Mouse (Mus musculus): Measurements from ENCODE around the gene Sgip1. TPM values are rescaled to one million over a fixed set of nuclear protein-coding genes. Genes with fewer than 3 reads are reported as not detected.

Sgip1 gene
- polyA plus RNA-seq, 1 experiment from 2014 or later: 1.2 TPM

GRCm38 (mm10) chr4:102792100-102792790 lies 51.1 kb downstream of the Sgip1 start:
- peak overlapping the region; percentile 14 for H3K27ac ChIP-seq (ENCODE audit: low read length)
- H3K4me1 ChIP-seq (ENCODE audit: control insufficient read depth, insufficient read depth, low read length): no peaks in the 10 kb centered on the region
- H3K4me2 ChIP-seq (ENCODE audit: low read depth, low read length): no peak overlapping the region
- H3K27me3 ChIP-seq (ENCODE audit: control insufficient read depth, insufficient read depth, low read length): no peaks in the 10 kb centered on the region
- WGBS: 52% methylated on average over 8 of the region's 8 CpGs
- no peaks in the 10 kb centered on the region for H3K36me3 ChIP-seq (ENCODE audit: control insufficient read depth, insufficient read depth)
- 0 out of 2 replicates have a peak, but pooled peaks have one; percentile 52 for ATAC-seq (replicated peaks; ENCODE audit: extremely low read depth, insufficient read depth, low FRiP score)
- H3K9me3 ChIP-seq (replicated peaks; ENCODE audit: control insufficient read depth, low read length): no peaks in the 10 kb centered on the region
- no peak overlapping the region for H3K9ac ChIP-seq (ENCODE audit: low read length)
- no peak overlapping the region for H3K4me3 ChIP-seq (ENCODE audit: low read length)

GRCm38 (mm10) chr4:102801471-102801870 lies 60.4 kb downstream of the Sgip1 start:
- Histone ChIP-seq H3K36me3 (ENCODE audit: control insufficient read depth, insufficient read depth) (no peaks in the 10 kb centered on the region), H3K9ac (ENCODE audit: low read length) (no peak overlapping the region), H3K4me1 (ENCODE audit: control insufficient read depth, insufficient read depth, low read length) (no peaks in the 10 kb centered on the region), H3K9me3 (replicated peaks; ENCODE audit: control insufficient read depth, low read length) (no peaks in the 10 kb centered on the region), H3K27me3 (ENCODE audit: control insufficient read depth, insufficient read depth, low read length) (no peaks in the 10 kb centered on the region), H3K27ac (ENCODE audit: low read length) (no peak overlapping the region), H3K4me2 (ENCODE audit: low read depth, low read length) (no peak overlapping the region), H3K4me3 (ENCODE audit: low read length) (no peak overlapping the region)
- WGBS: 83% methylated on average over 1 of the region's 1 CpGs
- ATAC-seq (replicated peaks; ENCODE audit: extremely low read depth, insufficient read depth, low FRiP score): no peak

- no peak overlapping the region for H3K27ac ChIP-seq (ENCODE audit: low read length)
- no peaks in the 10 kb centered on the region for H3K27me3 ChIP-seq (ENCODE audit: control insufficient read depth, insufficient read depth, low read length)
- H3K4me1 ChIP-seq (ENCODE audit: control insufficient read depth, insufficient read depth, low read length): no peaks in the 10 kb centered on the region
- H3K4me3 ChIP-seq (ENCODE audit: low read length): no peak overlapping the region
- no peak overlapping the region for H3K4me2 ChIP-seq (ENCODE audit: low read depth, low read length)
- H3K9me3 ChIP-seq (replicated peaks; ENCODE audit: control insufficient read depth, low read length): no peaks in the 10 kb centered on the region
- no peak overlapping the region for H3K9ac ChIP-seq (ENCODE audit: low read length)
- ATAC-seq (replicated peaks; ENCODE audit: extremely low read depth, insufficient read depth, low FRiP score): no peak
- H3K36me3 ChIP-seq (ENCODE audit: control insufficient read depth, insufficient read depth): no peaks in the 10 kb centered on the region
- 84% methylated on average over 4 of the region's 4 CpGs for WGBS
These were observed 60.8 kb downstream of the Sgip1 start for GRCm38 (mm10) chr4:102801936-102802335.

GRCm38 (mm10) chr4:102804611-102805010 lies 63.5 kb downstream of the Sgip1 start:
- WGBS: 42% methylated on average over 5 of the region's 5 CpGs
- H3K36me3 ChIP-seq (ENCODE audit: control insufficient read depth, insufficient read depth): no peaks in the 10 kb centered on the region
- no peaks in the 10 kb centered on the region for H3K9me3 ChIP-seq (replicated peaks; ENCODE audit: control insufficient read depth, low read length)
- H3K9ac ChIP-seq (ENCODE audit: low read length): no peak overlapping the region
- H3K27me3 ChIP-seq (ENCODE audit: control insufficient read depth, insufficient read depth, low read length): no peaks in the 10 kb centered on the region
- no peak overlapping the region for H3K4me2 ChIP-seq (ENCODE audit: low read depth, low read length)
- H3K27ac ChIP-seq (ENCODE audit: low read length): no peak overlapping the region
- H3K4me1 ChIP-seq (ENCODE audit: control insufficient read depth, insufficient read depth, low read length): no peaks in the 10 kb centered on the region
- no peak for ATAC-seq (replicated peaks; ENCODE audit: extremely low read depth, insufficient read depth, low FRiP score)
- H3K4me3 ChIP-seq (ENCODE audit: low read length): no peak overlapping the region

- 84% methylated on average over 3 of the region's 3 CpGs for WGBS
- H3K27me3 ChIP-seq (ENCODE audit: control insufficient read depth, insufficient read depth, low read length): no peaks in the 10 kb centered on the region
These were observed 65.9 kb downstream of the Sgip1 start for GRCm38 (mm10) chr4:102806987-102807386.

GRCm38 (mm10) chr4:102808258-102808657 lies 67.2 kb downstream of the Sgip1 start:
- H3K9ac ChIP-seq (ENCODE audit: low read length): no peak overlapping the region
- H3K27me3 ChIP-seq (ENCODE audit: control insufficient read depth, insufficient read depth, low read length): no peaks in the 10 kb centered on the region
- no peak overlapping the region for H3K27ac ChIP-seq (ENCODE audit: low read length)
- H3K4me3 ChIP-seq (ENCODE audit: low read length): no peak overlapping the region
- no peak overlapping the region for H3K4me2 ChIP-seq (ENCODE audit: low read depth, low read length)
- H3K36me3 ChIP-seq (ENCODE audit: control insufficient read depth, insufficient read depth): no peaks in the 10 kb centered on the region
- no peaks in the 10 kb centered on the region for H3K4me1 ChIP-seq (ENCODE audit: control insufficient read depth, insufficient read depth, low read length)
- ATAC-seq (replicated peaks; ENCODE audit: extremely low read depth, insufficient read depth, low FRiP score): no peak
- H3K9me3 ChIP-seq (replicated peaks; ENCODE audit: control insufficient read depth, low read length): no peaks in the 10 kb centered on the region

More at GRCm38 (mm10) chr4:102806987-102807386, 65.9 kb downstream of the Sgip1 start:
- no peaks in the 10 kb centered on the region for H3K36me3 ChIP-seq (ENCODE audit: control insufficient read depth, insufficient read depth)
- no peaks in the 10 kb centered on the region for H3K9me3 ChIP-seq (replicated peaks; ENCODE audit: control insufficient read depth, low read length)
- no peak overlapping the region for H3K9ac ChIP-seq (ENCODE audit: low read length)
- ATAC-seq (replicated peaks; ENCODE audit: extremely low read depth, insufficient read depth, low FRiP score): no peak
- no peaks in the 10 kb centered on the region for H3K4me1 ChIP-seq (ENCODE audit: control insufficient read depth, insufficient read depth, low read length)
- no peak overlapping the region for H3K27ac ChIP-seq (ENCODE audit: low read length)
- no peak overlapping the region for H3K4me3 ChIP-seq (ENCODE audit: low read length)
- no peak overlapping the region for H3K4me2 ChIP-seq (ENCODE audit: low read depth, low read length)

- 76% methylated on average over 4 of the region's 4 CpGs for WGBS
- Histone ChIP-seq H3K4me1 (ENCODE audit: control insufficient read depth, insufficient read depth, low read length) (no peaks in the 10 kb centered on the region), H3K9me3 (replicated peaks; ENCODE audit: control insufficient read depth, low read length) (no peaks in the 10 kb centered on the region), H3K27ac (ENCODE audit: low read length) (no peak overlapping the region), H3K27me3 (ENCODE audit: control insufficient read depth, insufficient read depth, low read length) (no peaks in the 10 kb centered on the region), H3K9ac (ENCODE audit: low read length) (no peak overlapping the region), H3K36me3 (ENCODE audit: control insufficient read depth, insufficient read depth) (no peaks in the 10 kb centered on the region), H3K4me3 (ENCODE audit: low read length) (no peak overlapping the region), H3K4me2 (ENCODE audit: low read depth, low read length) (no peak overlapping the region)
- ATAC-seq (replicated peaks; ENCODE audit: extremely low read depth, insufficient read depth, low FRiP score): no peak
These were observed 68.2 kb downstream of the Sgip1 start for GRCm38 (mm10) chr4:102809296-102809695.

GRCm38 (mm10) chr4:102810277-102810676 lies 69.2 kb downstream of the Sgip1 start:
- H3K4me2 ChIP-seq (ENCODE audit: low read depth, low read length): no peak overlapping the region
- H3K27me3 ChIP-seq (ENCODE audit: control insufficient read depth, insufficient read depth, low read length): no peaks in the 10 kb centered on the region
- H3K9me3 ChIP-seq (replicated peaks; ENCODE audit: control insufficient read depth, low read length): no peaks in the 10 kb centered on the region
- H3K9ac ChIP-seq (ENCODE audit: low read length): no peak overlapping the region
- no peak overlapping the region for H3K27ac ChIP-seq (ENCODE audit: low read length)
- no peaks in the 10 kb centered on the region for H3K4me1 ChIP-seq (ENCODE audit: control insufficient read depth, insufficient read depth, low read length)
- ATAC-seq (replicated peaks; ENCODE audit: extremely low read depth, insufficient read depth, low FRiP score): no peak
- H3K36me3 ChIP-seq (ENCODE audit: control insufficient read depth, insufficient read depth): no peaks in the 10 kb centered on the region
- no peak overlapping the region for H3K4me3 ChIP-seq (ENCODE audit: low read length)
- 63% methylated on average over 1 of the region's 1 CpGs for WGBS

GRCm38 (mm10) chr4:102811007-102811805 lies 70.1 kb downstream of the Sgip1 start:
- H3K4me1 ChIP-seq (ENCODE audit: control insufficient read depth, insufficient read depth, low read length): no peaks in the 10 kb centered on the region
- WGBS: 55% methylated on average over 9 of the region's 9 CpGs
- H3K4me3 ChIP-seq (ENCODE audit: low read length): no peak overlapping the region
- H3K9me3 ChIP-seq (replicated peaks; ENCODE audit: control insufficient read depth, low read length): no peaks in the 10 kb centered on the region
- no peak for ATAC-seq (replicated peaks; ENCODE audit: extremely low read depth, insufficient read depth, low FRiP score)
- H3K4me2 ChIP-seq (ENCODE audit: low read depth, low read length): no peak overlapping the region
- H3K27me3 ChIP-seq (ENCODE audit: control insufficient read depth, insufficient read depth, low read length): no peaks in the 10 kb centered on the region
- no peak overlapping the region for H3K27ac ChIP-seq (ENCODE audit: low read length)
- H3K36me3 ChIP-seq (ENCODE audit: control insufficient read depth, insufficient read depth): no peaks in the 10 kb centered on the region
- H3K9ac ChIP-seq (ENCODE audit: low read length): no peak overlapping the region

Data from heart, embryonic 16.5 days (tissue).